Mouse (Mus musculus) heart, adult 8-10 months (tissue): ENCODE measurements at regions not wholly inside any gene's neighbourhood (a gene's known extent, or its start where the extent isn't known, plus 50 kb on each side); places are given as distances from the start of the nearest gene placed in this dataset.

Experiments
- DNase-seq: peaks from one replicate; pipeline ENCODE4 v3.0.0; 2022; ENCODE audit warnings: low spot score

DNA sequence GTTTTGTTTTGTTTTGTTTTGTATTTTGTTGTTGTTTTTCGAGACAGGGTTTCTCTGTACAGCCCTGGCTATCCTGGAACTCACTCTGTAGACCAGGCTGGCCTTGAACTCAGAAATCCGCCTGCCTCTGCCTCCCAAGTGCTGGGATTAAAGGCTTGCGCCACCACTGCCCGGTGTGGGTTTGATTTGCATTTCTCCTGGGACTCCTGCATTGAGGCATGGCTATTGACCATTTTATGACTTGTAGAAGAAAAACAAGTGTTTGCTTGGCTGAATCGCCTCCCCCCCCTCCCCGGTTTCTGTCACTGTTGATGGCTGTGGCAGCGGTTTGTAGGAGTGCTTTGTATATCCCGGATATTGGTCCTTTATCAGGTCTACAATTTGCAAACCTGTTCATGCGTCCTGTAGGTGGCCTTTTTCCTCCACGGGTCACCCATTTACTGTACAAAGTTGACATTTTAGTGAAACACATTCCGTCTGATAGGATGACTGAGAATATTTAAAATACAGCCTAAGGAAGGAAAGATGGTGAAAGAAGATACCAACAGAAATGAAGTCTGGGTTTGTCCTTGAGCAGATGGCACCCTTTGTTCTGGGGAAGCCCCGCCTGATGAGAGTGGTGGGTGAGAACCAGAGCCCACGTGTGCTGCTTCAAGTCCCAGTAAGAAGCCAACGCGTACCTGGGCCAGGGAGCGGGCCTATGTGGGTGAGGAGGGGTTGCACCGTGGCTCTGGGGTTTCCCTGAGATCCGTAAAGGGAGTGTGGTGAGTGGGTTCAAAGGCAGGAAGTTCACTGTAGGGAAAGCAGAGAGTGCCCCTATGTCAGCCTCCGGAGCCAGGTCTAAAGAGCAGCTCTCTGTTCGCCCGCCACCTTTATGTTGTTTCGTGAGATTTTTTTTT is 52.6 kb upstream of the Smndc1 start:
- DNase-seq: no peak

DNA sequence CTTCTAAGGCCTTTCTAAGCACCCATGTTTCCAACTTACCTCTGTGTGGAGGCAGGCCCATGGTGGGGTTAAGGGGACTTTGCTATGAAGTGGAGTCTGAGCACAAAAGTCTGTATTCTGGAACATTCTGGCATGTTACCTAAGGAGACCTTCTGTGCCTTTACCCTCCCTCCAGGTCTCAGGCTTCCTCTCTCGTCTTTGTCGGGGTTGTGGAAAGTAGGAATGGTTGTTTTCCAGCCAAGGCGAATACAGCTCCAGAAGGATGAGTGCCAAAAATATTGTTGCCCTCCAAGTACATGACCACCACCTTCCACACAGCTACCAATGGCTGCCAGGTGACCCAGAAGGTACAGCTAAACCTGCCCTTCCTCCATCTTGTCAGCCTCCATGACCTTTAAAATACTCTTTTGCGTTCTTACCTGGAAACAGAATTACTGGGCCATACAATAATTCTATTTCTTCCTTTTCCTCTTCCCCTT is 51.8 kb upstream of the Smndc1 start:
- no peak for DNase-seq

DNA sequence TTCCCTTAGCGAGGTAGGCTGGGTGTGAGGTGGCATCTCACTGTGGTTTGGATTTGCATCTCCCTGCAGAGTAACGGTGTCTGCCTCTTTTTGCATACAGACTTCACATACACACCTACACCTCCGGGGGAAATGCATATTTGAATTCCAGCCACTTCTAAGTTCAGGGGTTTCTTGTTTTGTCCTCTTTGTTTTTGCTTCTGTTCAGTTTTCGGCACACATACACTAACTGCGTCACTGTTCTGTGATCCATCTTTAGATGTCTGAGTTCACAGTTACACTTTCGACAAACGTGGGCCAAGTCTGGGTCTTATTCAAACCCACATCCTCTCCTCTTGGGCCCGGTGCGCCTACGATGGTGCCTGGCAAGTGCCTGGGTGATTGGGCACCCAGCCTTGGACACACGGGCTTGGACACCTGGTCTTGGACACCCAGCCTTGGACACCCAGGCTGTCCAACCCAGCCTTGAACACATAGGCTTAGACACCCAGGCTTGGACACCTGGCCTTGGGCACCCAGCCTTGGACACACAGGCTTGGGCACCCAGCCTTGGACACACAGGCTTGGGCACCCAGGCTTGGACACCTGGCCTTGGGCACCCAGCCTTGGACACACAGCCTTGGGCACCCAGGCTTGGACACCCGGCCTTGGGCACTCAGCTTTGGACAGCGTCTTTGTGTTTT is 51.2 kb upstream of the Smndc1 start:
- no peak for DNase-seq

DNA sequence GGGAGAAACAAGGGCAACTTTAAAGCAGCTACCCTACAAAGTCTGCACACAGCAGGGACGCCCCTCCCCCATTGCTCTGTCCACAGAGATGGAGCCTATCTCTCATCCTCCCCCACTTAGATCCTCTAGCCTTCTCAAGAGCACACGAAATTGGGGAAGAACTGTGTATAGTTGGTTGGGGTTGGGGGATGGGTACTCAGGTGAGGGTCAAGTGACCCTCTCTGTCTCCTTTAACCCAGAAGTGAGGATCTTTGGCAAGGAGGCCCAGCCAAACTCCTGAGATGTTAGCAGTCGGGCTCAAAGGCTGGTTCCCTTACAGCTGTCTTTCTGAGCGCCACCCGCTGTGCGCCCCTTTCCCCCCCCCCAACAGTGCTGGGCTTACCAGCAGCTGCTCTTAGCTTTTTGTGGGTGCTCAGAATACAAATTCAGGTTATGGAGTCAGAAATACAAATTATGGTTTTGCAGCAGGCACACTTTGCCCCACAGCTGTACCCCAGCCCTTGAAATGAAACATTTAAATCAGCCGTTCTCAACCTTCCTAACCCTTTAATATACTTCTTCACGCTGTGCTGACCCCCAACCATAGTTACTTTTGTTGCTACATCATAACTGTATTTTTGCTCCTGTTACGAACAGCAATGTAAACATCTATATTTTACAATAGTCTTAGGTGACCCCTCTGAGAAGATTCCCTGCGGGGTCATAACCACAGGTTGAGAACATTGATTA is 50.1 kb upstream of the Smndc1 start:
- no peak for DNase-seq
